Mouse (Mus musculus): ENCODE measurements around the gene Scrn3. TPM values are rescaled to one million over a fixed set of nuclear protein-coding genes. Genes with fewer than 3 reads are reported as not detected.

The Scrn3 gene
- total RNA-seq, 2 experiments from 2014 or later = 24.8 to 25.7 TPM

- no peak for DNase-seq (ENCODE audit: low spot score in 2 of 2)
Observed at GRCm38 (mm10) chr2:73306006-73306405, 6.4 kb upstream of the Scrn3 start.

GRCm38 (mm10) chr2:73313117-73313501 lies 708 bp downstream of the Scrn3 start:
- peak in 1 of 2 experiments; percentile 16 for DNase-seq (ENCODE audit: low spot score in 2 of 2)

GRCm38 (mm10) chr2:73314311-73314710 lies 1.9 kb downstream of the Scrn3 start:
- DNase-seq (ENCODE audit: low spot score in 2 of 2) = no peak

GRCm38 (mm10) chr2:73317426-73317825 lies 5.0 kb downstream of the Scrn3 start:
- DNase-seq (ENCODE audit: low spot score in 2 of 2) = no peak

- DNase-seq (ENCODE audit: low spot score in 2 of 2) = no peak
Observed at GRCm38 (mm10) chr2:73319218-73319617, 6.8 kb downstream of the Scrn3 start.

- DNase-seq (ENCODE audit: low spot score in 2 of 2) = no peak
Observed at GRCm38 (mm10) chr2:73322991-73323390, 10.6 kb downstream of the Scrn3 start.

- DNase-seq (ENCODE audit: low spot score in 2 of 2) = no peak
Observed at GRCm38 (mm10) chr2:73325871-73326270, 13.5 kb downstream of the Scrn3 start.

- DNase-seq (ENCODE audit: low spot score in 2 of 2) = no peak
Observed at GRCm38 (mm10) chr2:73335949-73336348, 23.5 kb downstream of the Scrn3 start.

- DNase-seq (ENCODE audit: low spot score in 2 of 2) = no peak
Observed at GRCm38 (mm10) chr2:73338415-73338814, 26.0 kb downstream of the Scrn3 start.

GRCm38 (mm10) chr2:73343701-73344100 lies 31.3 kb downstream of the Scrn3 start:
- no peak for DNase-seq (ENCODE audit: low spot score in 2 of 2)

- peak in 1 of 2 experiments; percentile 20 for DNase-seq (ENCODE audit: low spot score in 2 of 2)
Observed at GRCm38 (mm10) chr2:73345204-73345603, 32.8 kb downstream of the Scrn3 start.

GRCm38 (mm10) chr2:73346345-73347086 lies 34.1 kb downstream of the Scrn3 start:
- DNase-seq (ENCODE audit: low spot score in 2 of 2) = peak; percentile 38 to 48

GRCm38 (mm10) chr2:73347136-73347535 lies 34.7 kb downstream of the Scrn3 start:
- DNase-seq (ENCODE audit: low spot score in 2 of 2) = no peak

- DNase-seq (ENCODE audit: low spot score in 2 of 2) = no peak
Observed at GRCm38 (mm10) chr2:73347766-73348165, 35.4 kb downstream of the Scrn3 start.

- DNase-seq (ENCODE audit: low spot score in 2 of 2) = no peak
Observed at GRCm38 (mm10) chr2:73348221-73348620, 35.8 kb downstream of the Scrn3 start.

GRCm38 (mm10) chr2:73351496-73351895 lies 39.1 kb downstream of the Scrn3 start:
- no peak for DNase-seq (ENCODE audit: low spot score in 2 of 2)

GRCm38 (mm10) chr2:73351927-73352374 lies 39.5 kb downstream of the Scrn3 start:
- DNase-seq (ENCODE audit: low spot score in 2 of 2) = peak in 1 of 2 experiments; percentile 9

- DNase-seq (ENCODE audit: low spot score in 2 of 2) = no peak
Observed at GRCm38 (mm10) chr2:73357004-73357403, 44.6 kb downstream of the Scrn3 start.

- DNase-seq (ENCODE audit: low spot score in 2 of 2) = no peak
Observed at GRCm38 (mm10) chr2:73359941-73360340, 47.5 kb downstream of the Scrn3 start.

- DNase-seq (ENCODE audit: low spot score in 2 of 2) = no peak
Observed at GRCm38 (mm10) chr2:73360536-73360935, 48.1 kb downstream of the Scrn3 start.

- no peak for DNase-seq (ENCODE audit: low spot score in 2 of 2)
Observed at GRCm38 (mm10) chr2:73363448-73363847, 51.0 kb downstream of the Scrn3 start.

GRCm38 (mm10) chr2:73371530-73372335 lies 59.3 kb downstream of the Scrn3 start:
- no peak for DNase-seq (ENCODE audit: low spot score in 2 of 2)

Measured in left cerebral cortex, adult 18-20 months (tissue).